Mouse (Mus musculus) liver (tissue): ENCODE results near the gene Trim25.
"Not testable (repeated sequence)": the region's sequence is repeated elsewhere in the genome, so short reads cannot be mapped to it uniquely, and the experiment has no call there.

Experiments used
- DNase-seq: peaks from one replicate; pipeline ENCODE4 v3.0.0-alpha.2; 2020; ENCODE audit warnings: mixed read lengths

Gene Trim25

DNA sequence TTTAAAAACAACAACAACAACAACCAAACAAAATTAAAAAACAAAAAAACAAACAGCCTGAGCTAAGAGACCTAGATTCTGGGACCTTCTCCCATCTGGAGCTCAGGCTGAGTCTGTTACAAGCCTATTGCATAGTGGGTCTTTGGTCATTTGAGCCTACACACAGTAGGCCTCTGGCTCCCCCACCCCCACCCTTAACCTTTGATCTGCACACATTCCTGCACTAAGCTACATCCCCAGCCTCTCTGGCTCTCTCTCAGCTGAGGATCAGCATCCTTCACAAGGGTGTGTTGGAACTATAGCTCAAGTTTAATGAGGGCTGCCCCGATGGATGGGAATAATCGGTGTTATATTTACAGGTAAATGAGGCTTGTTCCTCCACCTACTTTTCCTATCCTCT is 3.6 kb upstream of the Trim25 start:
- DNase-seq, result no peak

DNA sequence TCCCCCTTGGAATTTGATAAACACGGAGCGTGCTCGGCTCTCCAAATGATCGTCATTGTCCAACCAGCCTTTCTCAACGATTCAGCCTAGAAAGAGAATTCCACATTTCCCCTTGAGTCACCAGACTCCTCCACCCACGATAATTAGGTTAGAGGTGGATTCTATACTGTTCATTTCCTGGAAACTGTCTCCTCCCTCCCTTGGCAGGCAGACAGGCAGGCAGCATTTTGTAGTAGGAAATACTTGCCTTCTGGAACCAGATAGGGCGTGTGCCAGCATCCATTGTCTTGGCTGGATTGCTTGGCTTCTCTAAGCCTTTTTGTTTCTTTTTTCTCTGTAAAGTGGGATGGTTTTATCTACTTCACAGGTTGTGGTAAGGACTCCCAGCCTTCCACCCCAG is 2.7 kb upstream of the Trim25 start:
- no peak for DNase-seq

DNA sequence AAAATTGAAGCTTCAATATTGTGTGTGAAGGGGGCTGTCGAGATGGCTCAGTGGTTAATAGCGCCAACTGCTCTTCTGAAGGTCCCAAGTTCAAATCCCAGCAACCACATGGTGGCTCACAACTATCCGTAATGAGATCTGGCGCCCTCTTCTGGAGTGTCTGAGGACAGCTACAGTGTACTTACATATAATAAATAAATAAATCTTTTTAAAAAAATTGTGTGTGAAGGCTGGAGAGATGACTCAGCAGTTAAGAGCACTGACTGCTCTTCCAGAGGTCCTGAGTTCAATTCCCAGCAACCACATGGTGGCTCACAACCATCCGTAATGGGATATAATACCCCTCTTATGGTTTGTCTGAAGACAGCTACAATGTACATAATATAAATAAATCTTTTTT is 1.8 kb upstream of the Trim25 start:
- not testable (repeated sequence) for DNase-seq

DNA sequence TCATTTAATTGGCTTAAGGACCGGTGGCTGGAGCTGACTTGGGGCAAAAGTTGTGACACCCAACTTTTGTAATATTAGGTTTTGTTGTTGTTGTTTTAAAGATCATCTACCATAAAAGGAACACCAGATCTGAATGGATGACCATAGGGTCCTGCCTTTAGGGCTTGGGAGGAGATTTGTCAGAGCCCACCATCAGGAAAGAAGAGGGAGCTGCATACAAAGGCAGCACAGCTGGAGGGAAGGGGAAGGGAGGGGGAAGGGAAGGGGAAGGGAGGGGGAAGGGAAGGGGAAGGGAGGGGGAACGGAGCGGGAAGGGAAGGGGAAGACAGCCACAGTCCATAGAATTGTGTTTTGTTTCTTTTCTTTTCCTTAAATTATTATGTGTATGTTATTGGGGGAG is 770 bp upstream of the Trim25 start:
- DNase-seq, result no peak

DNA sequence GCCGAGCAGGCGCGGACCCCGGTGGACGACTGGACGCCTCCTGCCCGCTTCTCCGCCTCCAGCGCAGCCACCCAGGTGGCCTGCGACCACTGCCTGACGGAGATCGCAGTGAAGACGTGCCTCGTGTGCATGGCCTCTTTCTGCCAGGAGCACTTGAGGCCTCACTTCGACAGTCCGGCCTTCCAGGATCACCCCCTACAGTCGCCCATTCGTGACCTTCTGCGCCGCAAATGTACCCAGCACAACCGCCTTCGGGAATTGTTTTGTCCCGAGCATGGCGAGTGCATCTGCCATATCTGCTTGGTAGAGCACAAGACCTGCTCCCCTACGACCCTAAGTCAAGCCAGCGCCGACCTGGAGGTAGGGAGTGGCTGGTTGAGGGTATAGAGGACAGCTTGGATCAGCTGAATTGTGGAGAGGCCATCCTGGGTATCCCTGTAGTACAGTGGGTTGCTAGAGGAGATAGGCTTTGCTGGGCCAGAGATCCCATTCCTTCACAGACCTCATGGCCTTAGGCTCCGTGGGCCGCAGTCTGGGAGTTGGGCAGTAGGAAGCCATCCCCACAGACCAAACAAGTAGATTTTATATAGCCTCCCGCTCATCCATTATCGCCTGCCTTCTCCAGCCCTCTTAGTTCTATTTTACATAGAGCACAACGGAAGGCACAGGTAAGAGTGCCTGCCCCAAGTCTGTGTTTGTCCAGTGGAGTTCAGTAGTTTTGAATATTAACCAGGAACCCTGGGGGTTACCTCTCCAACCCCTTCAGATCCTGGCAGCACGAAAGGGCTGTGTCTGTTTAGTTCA is 749 bp downstream of the Trim25 start:
- peak; percentile 33 for DNase-seq

DNA sequence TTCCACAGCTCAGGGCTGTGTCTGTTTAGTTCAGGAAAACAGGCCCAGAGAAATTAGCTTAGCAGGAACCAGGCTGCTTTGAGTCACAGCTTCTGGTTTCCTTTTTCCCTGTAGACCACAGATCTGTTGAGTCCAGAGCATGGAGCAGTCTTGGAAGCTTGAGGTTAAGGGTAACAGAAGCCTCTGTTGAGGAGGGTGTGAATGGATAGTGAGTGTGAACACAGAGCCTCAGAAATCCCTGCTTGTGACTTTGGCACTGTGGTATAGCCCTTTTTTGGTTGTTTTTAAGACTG is 1.3 kb downstream of the Trim25 start:
- DNase-seq, result no peak

DNA sequence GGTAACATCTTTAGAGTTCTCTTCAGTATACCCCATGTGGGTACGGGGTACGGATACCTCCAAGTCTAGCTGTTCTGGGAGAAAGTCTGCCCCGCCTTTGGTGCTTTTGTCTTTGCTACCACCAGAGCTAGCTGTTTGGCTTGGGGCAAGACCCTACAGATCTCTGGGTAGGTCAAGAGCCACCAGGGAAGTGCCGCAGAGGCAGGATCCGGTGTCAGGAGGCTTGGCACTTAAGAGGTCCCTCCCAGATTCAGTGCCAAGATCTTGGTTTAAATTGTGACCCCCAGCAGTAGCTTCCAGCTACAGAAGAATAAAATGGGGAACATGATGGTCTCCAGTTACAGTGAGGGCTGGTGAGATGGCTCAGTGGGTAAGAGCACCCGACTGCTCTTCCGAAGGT is 2.4 kb downstream of the Trim25 start:
- DNase-seq, result no peak

DNA sequence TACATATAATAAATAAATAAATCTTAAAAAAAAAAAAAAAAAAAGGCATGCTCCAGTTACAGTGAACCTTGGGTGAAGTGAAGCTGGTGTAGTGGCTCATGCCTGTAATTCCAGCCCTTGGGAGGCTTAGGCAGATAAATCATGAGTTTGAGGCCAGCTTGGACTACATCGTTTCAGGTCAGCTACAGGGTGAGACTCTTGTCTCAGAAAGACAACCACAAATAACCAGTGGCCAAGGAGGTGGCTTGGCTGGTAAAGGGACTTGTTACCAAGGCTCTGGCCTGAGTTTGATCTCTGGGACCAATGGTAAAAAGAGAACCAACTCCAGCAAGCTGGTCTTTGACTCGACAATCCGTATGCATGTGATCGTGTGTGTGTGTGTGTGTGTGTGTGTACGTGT is 2.9 kb downstream of the Trim25 start:
- no peak for DNase-seq

DNA sequence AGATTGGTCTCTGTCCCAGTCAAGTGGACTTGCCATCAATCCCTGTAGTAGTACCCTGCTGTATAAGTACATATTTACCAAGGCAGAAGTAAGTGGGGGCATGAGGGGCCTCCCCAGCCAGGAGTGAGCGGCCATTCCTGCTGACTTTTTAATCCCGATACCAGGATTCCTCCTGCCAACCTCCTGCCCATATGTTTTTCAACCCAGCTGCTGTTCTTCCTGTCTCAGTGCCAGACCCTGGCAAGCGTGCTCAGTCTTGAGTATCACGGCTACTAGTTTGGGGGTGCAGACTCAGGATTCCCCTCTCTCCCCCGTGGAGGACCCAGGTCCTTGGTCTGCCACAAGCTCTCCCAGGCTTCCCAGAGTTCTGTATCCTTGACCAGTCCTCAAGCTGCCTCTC is 3.4 kb downstream of the Trim25 start:
- no peak for DNase-seq

DNA sequence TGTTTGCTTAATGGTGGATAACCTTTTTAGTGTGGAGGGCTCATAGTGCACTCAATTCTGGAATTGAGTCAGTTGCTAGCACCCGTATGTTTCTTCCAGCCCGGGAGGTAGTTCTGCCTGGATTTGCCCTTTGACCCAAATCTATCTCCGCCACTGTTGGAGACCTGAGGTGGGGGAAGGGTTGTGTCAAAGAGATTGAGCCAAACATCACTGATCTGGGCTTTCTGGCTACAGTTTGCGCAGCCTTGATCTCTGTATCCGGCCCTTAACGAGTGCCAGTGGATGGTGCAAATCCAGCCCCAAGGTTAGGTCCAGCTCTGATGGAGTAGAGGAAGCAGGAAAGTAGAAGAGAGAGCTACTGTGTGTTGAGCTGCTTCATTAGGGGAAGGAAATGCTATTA is 3.9 kb downstream of the Trim25 start:
- DNase-seq, result peak; percentile 36

DNA sequence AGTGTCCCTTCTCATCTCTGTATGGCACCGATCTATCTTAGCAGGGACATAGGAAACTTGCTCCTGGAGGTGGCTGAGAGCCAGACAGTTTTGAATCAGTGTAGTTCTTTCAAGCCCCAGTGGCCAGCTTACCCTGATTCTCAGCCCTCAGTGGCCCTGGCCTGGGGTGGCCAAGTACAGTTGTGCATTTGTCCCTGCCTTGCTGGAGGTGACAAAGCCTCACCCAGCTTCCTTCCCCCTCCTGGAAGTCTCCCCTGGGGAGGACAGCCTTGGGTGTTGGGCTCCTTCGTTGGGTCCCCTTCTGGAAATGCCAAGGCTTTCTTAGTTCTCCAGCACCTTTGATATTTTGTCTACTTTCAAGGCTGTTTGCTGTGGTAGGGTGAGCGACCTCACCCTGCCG is 4.5 kb downstream of the Trim25 start:
- DNase-seq, result no peak

DNA sequence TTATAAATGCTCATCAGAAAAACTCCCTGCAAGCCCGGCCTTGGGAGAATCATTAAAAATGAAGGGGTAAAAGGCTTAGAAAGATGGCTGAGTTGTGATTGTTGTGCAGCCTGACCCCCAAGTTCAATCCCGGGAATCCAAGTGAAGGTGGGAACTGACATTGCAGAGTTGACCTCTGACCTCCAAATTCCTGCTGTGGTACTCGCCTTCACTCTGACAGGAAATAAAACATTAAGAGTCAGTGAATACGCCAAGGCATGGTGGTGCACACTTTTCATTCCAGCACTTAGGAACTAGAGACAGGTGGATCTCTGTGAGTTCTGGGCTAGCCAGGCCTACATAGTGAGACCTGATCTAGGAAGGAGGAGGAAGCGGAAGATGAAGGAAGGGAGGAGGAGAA is 6.3 kb downstream of the Trim25 start:
- DNase-seq, result no peak

DNA sequence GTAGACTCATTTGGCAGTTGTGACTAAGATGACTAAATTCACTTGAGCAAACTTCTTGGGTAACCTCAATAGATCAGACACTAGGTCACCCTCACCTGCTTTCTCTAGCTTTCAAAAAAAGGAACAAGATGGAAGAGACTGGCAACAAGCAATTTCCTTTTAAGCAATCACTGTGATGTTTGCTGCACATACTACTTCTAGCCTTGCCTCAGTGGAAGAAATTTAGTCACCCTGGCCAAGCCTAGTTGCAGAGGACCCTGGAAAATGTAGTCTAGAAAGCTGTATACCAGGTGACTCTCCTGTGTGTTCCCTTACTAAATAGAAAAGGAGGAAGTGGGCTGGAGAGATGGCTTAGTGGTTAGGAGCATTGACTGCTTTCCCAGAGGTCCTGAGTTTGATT is 7.2 kb downstream of the Trim25 start:
- no peak for DNase-seq

DNA sequence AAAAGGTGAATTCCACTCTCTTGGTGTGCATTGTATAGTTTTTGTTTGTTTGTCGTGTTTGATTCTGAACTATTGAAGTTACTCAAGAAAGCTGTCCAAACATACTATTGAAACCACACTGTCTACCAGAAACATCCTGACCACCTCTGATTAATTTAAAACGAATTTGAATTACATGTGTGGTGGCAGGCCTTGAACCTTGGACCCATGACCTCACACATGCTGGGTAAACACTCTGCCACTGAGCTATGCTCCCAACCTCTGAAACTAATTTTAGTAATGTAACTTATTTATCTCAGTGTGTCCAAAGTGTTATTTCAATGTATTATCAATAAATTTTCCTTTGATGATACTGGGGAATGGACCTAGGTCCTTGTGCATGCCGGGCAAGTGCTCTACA is 8.4 kb downstream of the Trim25 start:
- no peak for DNase-seq

DNA sequence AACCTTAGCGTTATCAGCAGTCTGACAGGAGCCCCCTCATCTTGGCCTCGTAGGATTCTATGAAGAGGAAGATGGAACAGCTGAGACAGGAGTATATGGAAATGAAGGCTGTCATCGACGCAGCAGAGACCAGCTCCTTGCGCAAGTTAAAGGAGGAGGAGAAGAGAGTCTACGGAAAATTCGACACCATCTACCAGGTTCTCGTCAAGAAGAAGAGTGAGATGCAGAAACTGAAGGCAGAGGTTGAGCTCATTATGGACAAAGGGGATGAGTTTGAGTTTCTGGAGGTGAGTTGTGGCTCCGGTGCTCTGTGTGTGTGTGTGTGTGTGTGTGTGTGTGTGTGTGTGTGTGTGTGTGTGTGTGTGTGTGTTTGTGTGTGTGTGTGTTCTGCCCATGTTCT is 9.9 kb downstream of the Trim25 start:
- DNase-seq, result no peak

DNA sequence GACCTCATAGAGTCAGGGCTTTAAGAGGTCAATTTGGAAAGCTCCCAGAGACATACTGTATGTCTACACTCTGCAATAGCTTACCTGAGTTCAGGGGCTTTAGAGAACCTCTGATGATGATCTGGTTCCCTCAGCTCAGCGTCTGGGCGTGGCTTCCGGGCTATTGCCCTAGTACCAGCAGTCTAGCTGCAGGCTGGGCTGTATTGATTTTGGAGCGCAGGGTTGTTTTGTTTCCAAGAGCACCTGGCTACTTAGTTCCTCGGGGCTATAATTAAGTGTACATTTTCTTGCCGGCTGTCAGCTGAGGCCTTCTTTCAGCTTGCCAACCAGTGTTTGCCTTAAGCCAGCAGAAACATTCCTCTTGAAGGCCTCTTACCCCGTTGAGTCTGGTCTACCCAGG is 10.3 kb downstream of the Trim25 start:
- DNase-seq, result peak; percentile 38

DNA sequence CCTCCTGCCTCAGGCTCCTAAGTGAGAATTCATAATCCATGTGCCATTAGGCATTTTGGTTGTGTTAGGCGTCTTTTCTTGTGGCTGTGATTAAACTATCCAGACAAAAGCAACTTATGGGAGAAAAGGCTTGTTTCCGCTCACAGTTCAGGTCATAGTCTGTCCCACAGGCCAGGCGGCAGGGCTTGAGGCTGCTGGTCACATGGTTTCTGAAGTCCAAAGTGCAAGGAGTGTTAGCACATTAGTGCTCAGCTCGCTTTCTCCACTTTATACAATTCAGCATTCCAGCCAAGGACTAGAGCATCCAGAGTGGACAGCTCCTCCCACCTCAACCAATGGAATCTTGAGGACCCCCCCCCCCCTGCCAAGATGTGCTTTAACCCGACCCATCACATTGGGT is 13.1 kb downstream of the Trim25 start:
- DNase-seq, result no peak

DNA sequence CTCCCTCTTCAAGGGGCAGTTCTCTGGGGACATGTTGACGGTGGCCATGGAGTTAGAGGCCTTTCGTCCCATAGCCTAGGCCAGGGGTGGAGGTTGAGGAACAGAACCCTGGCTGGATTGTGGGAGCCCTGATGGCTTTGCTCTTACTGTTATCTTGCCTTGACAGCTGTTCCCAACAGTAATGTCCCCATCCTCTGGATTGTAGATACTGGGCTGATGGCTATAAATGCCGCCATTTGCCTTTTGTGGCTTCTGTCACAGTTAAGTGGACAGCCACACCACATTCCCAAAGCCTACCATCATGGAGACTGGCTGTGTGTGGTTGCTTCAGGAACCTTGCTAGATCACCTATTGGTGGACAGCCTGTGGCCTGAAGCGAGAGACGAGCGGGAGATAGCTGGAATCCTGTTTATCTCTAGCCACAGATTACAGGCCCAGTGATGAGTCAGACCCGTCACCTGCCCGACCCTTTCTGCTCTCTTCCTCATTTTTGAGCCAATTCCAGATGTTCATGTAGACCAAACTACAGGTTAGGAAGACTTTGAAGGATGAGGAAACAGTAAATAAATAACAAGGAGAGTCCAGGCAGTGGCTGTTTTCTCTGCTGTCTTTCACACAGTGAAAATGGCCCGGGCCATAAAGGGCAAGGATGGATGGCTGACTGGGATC is 18.5 kb downstream of the Trim25 start:
- DNase-seq, result peak; percentile 70

DNA sequence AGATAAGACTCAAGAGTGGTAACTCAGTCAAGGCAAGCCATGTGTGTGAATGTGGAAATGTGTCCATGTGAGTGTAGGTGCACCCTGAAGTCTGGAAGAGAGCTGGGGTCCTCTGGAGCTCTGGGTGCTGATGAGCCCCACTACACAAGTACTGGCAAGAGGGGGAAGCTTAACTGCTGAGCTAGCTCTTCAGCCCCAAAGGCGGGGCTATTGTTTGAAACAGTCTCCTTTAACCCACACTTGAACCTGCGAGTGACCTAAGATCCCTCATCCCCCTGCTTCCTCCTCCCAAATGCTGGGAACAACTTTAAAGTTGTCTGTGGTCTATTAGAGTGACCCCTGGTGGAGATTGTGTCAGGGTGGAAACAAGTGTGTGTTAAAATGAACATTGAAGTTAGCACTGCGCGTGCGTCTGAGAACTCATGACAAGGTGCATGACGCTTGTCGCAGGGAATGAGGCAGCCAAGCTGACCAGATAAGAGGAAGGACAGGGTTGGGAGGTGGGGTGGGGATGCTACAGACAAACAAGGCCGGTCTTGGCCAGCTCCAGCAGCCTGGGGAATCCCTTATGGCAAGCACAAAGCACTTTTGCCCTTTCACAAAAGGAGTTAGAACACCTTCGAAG is 21.6 kb downstream of the Trim25 start:
- DNase-seq, result no peak

DNA sequence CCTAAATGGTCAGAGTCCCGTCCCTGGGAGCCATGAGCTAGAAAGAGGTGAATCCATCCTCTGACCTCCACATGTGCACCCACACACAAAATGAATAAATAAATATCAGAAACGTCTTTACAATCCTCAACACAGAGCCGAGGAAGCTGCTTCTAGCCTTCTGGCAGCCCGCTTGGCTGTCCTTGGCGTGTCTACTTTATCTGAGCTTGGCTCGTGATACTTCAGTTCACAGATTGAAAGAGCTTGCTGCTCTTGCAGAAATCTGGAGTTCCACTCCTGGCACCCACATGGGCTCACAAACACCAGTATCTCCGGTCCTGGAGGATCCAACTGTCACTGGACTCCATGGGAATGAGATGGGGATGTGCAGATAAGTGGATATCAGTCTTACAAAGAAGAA is 22.5 kb downstream of the Trim25 start:
- no peak for DNase-seq

DNA sequence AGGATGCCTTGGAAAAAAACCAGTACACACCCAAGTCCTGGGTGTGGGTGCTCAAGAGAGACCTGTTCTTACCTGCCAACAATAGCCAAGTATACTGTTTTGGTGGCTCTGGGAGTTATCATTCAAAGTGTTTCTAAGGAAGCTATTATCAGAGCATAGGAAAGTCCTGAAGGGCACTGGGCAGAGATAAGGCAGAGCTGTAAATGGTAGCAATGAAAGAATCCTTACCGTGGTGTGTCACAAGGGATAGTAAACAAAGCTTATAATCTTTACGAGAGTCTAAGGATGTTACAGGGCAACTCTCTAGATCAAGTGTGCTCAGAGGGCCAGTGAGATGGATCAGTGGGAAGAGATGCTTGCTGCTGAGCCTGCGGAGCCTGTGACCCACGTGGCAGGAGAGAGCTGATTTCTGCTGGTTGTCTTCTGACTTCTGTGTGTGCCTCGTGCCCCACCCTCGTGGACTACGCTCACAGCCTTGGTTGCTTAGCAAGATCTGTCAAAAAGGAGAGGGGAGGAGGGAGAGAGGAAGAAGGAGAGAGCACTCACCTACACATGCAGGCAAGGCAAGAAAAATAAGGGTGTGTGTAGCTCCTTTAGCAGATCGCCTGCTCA is 23.1 kb downstream of the Trim25 start:
- DNase-seq, result no peak

DNA sequence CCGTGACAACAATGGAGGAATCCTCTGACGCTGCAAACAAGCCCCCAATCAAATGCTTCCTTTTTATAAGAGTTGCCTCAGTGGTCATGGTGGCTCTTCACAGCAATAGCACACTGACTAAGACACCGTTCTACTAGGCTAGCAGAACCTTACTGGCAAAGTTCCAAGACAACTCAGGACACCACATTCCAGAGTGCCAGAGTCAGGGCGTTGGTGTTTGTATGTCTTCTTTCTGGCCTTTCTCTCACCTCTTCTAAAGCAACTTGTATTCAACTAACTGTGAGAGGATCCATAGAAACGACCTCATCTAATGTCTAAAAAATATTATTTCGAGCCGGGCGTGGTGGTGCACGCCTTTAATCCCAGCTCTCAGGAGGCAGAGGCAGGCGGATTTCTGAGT is 24.3 kb downstream of the Trim25 start:
- DNase-seq, result no peak

DNA sequence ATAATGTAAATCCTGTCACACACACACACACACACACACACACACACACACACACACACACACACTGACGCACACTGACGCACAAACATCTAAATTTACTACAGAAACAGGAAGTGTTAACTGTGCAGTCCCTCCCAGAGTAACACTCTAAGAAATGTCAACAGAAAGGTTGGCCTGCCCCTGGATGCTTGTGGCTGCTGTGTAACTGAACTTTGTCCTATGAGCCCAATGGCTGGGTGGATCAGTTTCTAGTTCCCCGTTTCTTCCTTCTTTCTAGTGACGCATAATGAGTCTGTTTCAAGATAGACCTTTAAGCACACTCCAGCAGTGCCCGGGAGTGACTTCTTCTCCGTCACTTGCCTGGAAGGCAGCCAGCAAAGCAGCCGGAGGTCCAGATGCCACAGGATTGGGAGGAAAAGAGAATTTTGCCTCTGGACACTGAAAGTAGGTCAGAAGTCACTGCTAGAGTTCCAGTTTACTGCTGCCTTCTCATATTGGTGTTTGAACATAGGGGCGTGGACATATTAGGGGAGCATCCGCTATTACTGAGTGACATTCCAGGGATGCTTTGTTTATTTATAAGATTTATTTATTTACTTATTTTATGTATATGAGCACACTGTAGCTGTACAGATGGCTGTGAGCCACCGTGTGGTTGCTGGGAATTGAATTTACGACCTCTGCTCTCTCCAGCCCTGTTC is 25.2 kb downstream of the Trim25 start:
- DNase-seq, result peak; percentile 52
